Mouse (Mus musculus): ENCODE results near the gene Cryab. TPM values are rescaled to one million over a fixed set of nuclear protein-coding genes. Genes with fewer than 3 reads are reported as not detected.

Gene Cryab
- polyA plus RNA-seq (2011; ENCODE audit: insufficient read depth, insufficient read length, low replicate concordance, missing spikeins), result 6.9 and 10.5 TPM in 2 replicates

DNA sequence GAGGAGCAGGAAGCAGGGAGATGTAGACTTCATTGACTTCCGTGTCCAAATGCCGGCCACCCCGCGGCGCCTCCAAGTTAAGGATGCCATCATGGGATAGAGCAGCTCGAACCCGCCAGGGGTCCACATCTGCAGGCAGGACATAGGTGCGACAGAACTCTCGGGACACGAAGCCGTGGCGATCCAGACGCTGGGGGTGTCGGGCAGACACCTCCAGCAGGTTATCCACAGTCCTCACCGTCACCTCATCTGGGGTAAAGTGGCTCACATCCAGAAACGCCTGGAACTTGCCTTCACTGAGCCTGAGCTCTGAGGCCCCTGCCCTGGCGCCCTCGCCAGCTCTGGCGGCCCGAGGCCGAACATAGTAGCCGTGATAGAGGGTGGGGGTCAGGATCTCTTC is at the start of gene Cryab:
Cryab (plus strand) TSS at position 3 of the 400 bp plus-strand sequence.
- WGBS, result 78% methylated on average over 22 of the region's 22 CpGs
- Histone ChIP-seq H3K4me1 (ENCODE audit: control insufficient read depth, insufficient read depth, low read length) (no peaks in the 10 kb centered on the region), H3K4me3 (replicated peaks; ENCODE audit: control insufficient read depth, low read depth, low read length) (no peak within 1 kb of the TSS), H3K27ac (ENCODE audit: control insufficient read depth, insufficient read depth, low read depth, low read length, poor library complexity) (no peak within 1 kb of the TSS)
- no peak for TF ChIP-seq POLR2A (IDR thresholded peaks at IDR 0.05; ENCODE audit: borderline replicate concordance, control insufficient read depth, low read depth, low read length)
- no peak for TF ChIP-seq CTCF (IDR thresholded peaks at IDR 0.05; ENCODE audit: control insufficient read depth, insufficient read depth, low read length)

DNA sequence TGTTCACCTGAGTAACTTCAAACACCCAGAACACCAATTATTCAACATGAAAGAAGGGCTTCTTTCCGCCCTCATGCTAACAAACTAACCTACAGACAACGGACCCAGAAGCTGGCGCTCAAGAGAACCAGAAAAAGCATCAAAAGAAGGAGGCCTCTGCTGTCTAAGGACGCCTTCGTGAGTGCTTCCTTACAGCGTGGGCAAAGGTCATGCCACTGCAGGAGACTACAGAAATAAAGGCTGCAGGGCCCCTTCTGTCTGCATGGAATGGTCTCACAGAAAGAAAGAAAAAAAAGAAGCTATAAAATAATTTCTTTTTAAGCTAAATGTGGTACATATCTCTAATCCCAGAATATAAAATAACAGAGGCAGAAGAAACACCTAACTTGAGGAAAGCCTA is 46.2 kb upstream of the Cryab start:
- TF ChIP-seq POLR2A (IDR thresholded peaks at IDR 0.05; ENCODE audit: borderline replicate concordance, control insufficient read depth, low read depth, low read length), result no peak
- no peak for TF ChIP-seq CTCF (IDR thresholded peaks at IDR 0.05; ENCODE audit: control insufficient read depth, insufficient read depth, low read length)
- Histone ChIP-seq H3K4me3 (replicated peaks; ENCODE audit: control insufficient read depth, low read depth, low read length) (no peak overlapping the region), H3K27ac (ENCODE audit: control insufficient read depth, insufficient read depth, low read depth, low read length, poor library complexity) (no peak overlapping the region), H3K4me1 (ENCODE audit: control insufficient read depth, insufficient read depth, low read length) (no peaks in the 10 kb centered on the region)
- WGBS, result 76% methylated on average over 6 of the region's 6 CpGs

GRCm38 (mm10) chr9:50709108-50709507 is 42.0 kb upstream of the Cryab start:
- TF ChIP-seq POLR2A (IDR thresholded peaks at IDR 0.05; ENCODE audit: borderline replicate concordance, control insufficient read depth, low read depth, low read length) (no peak), CTCF (IDR thresholded peaks at IDR 0.05; ENCODE audit: control insufficient read depth, insufficient read depth, low read length) (peak; percentile 27; the same call in 1 of the 2 replicates)
- no peak overlapping the region for H3K4me3 ChIP-seq (replicated peaks; ENCODE audit: control insufficient read depth, low read depth, low read length)
- peaks cover 2% of the 10 kb centered on the region for H3K4me1 ChIP-seq (ENCODE audit: control insufficient read depth, insufficient read depth, low read length)
- H3K27ac ChIP-seq (ENCODE audit: control insufficient read depth, insufficient read depth, low read depth, low read length, poor library complexity), result no peak overlapping the region
- 23% methylated on average over 2 of the region's 2 CpGs for WGBS

- Histone ChIP-seq H3K4me1 (ENCODE audit: control insufficient read depth, insufficient read depth, low read length) (peaks cover 2% of the 10 kb centered on the region), H3K27ac (ENCODE audit: control insufficient read depth, insufficient read depth, low read depth, low read length, poor library complexity) (no peak overlapping the region), H3K4me3 (replicated peaks; ENCODE audit: control insufficient read depth, low read depth, low read length) (no peak overlapping the region)
- no peak for TF ChIP-seq POLR2A (IDR thresholded peaks at IDR 0.05; ENCODE audit: borderline replicate concordance, control insufficient read depth, low read depth, low read length)
- no peak for TF ChIP-seq CTCF (IDR thresholded peaks at IDR 0.05; ENCODE audit: control insufficient read depth, insufficient read depth, low read length)
- 31% methylated on average over 4 of the region's 4 CpGs for WGBS
Measured at GRCm38 (mm10) chr9:50711337-50711736, 39.8 kb upstream of the Cryab start.

- Histone ChIP-seq H3K27ac (ENCODE audit: control insufficient read depth, insufficient read depth, low read depth, low read length, poor library complexity) (no peak overlapping the region), H3K4me1 (ENCODE audit: control insufficient read depth, insufficient read depth, low read length) (peaks cover 2% of the 10 kb centered on the region), H3K4me3 (replicated peaks; ENCODE audit: control insufficient read depth, low read depth, low read length) (no peak overlapping the region)
- 39% methylated on average over 4 of the region's 4 CpGs for WGBS
- TF ChIP-seq CTCF (IDR thresholded peaks at IDR 0.05; ENCODE audit: control insufficient read depth, insufficient read depth, low read length) (no peak), POLR2A (IDR thresholded peaks at IDR 0.05; ENCODE audit: borderline replicate concordance, control insufficient read depth, low read depth, low read length) (no peak)
Measured at GRCm38 (mm10) chr9:50714188-50714587, 36.9 kb upstream of the Cryab start.

- H3K4me1 ChIP-seq (ENCODE audit: control insufficient read depth, insufficient read depth, low read length), result no peaks in the 10 kb centered on the region
- TF ChIP-seq POLR2A (IDR thresholded peaks at IDR 0.05; ENCODE audit: borderline replicate concordance, control insufficient read depth, low read depth, low read length) (no peak), CTCF (IDR thresholded peaks at IDR 0.05; ENCODE audit: control insufficient read depth, insufficient read depth, low read length) (no peak)
- H3K27ac ChIP-seq (ENCODE audit: control insufficient read depth, insufficient read depth, low read depth, low read length, poor library complexity), result no peak overlapping the region
- no peak overlapping the region for H3K4me3 ChIP-seq (replicated peaks; ENCODE audit: control insufficient read depth, low read depth, low read length)
- WGBS, result 70% methylated on average over 4 of the region's 4 CpGs
Measured at GRCm38 (mm10) chr9:50718878-50719277, 32.2 kb upstream of the Cryab start.

GRCm38 (mm10) chr9:50721061-50721460 is 30.1 kb upstream of the Cryab start:
- no peak for TF ChIP-seq CTCF (IDR thresholded peaks at IDR 0.05; ENCODE audit: control insufficient read depth, insufficient read depth, low read length)
- TF ChIP-seq POLR2A (IDR thresholded peaks at IDR 0.05; ENCODE audit: borderline replicate concordance, control insufficient read depth, low read depth, low read length), result no peak
- 73% methylated on average over 12 of the region's 12 CpGs for WGBS
- H3K4me3 ChIP-seq (replicated peaks; ENCODE audit: control insufficient read depth, low read depth, low read length), result no peak overlapping the region
- no peaks in the 10 kb centered on the region for H3K4me1 ChIP-seq (ENCODE audit: control insufficient read depth, insufficient read depth, low read length)
- H3K27ac ChIP-seq (ENCODE audit: control insufficient read depth, insufficient read depth, low read depth, low read length, poor library complexity), result no peak overlapping the region

DNA sequence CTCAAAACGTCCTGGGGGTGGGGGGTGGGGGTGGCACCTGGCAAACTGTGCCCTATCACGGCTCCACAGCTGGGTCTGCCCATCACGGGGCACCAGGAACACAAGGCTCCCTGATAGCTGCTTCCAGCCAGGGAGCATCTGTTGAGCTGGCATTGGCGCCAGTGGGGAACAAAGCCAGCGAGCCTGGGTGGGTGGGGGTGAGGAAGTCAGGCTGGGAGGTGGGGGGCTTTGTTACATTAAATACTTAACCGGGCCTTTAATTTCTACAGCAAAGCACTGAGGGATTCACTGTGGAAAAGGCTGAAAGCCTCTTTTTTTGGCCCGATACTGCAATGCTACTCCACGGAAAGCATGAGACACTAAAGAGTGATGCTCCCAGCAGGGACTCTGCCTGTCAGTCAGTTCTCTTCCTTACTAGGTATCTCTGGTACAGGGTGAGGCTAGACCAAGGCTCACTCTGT is 28.6 kb upstream of the Cryab start:
- WGBS, result 57% methylated on average over 8 of the region's 8 CpGs
- no peak for TF ChIP-seq CTCF (IDR thresholded peaks at IDR 0.05; ENCODE audit: control insufficient read depth, insufficient read depth, low read length)
- TF ChIP-seq POLR2A (IDR thresholded peaks at IDR 0.05; ENCODE audit: borderline replicate concordance, control insufficient read depth, low read depth, low read length), result no peak
- no peak overlapping the region for H3K4me3 ChIP-seq (replicated peaks; ENCODE audit: control insufficient read depth, low read depth, low read length)

GRCm38 (mm10) chr9:50723406-50723805 is 27.7 kb upstream of the Cryab start:
- TF ChIP-seq POLR2A (IDR thresholded peaks at IDR 0.05; ENCODE audit: borderline replicate concordance, control insufficient read depth, low read depth, low read length), result no peak
- TF ChIP-seq CTCF (IDR thresholded peaks at IDR 0.05; ENCODE audit: control insufficient read depth, insufficient read depth, low read length), result no peak

More for the DNA sequence above, 28.6 kb upstream of the Cryab start:
- no peak overlapping the region for H3K27ac ChIP-seq (ENCODE audit: control insufficient read depth, insufficient read depth, low read depth, low read length, poor library complexity)
- H3K4me1 ChIP-seq (ENCODE audit: control insufficient read depth, insufficient read depth, low read length), result no peaks in the 10 kb centered on the region

More at GRCm38 (mm10) chr9:50723406-50723805, 27.7 kb upstream of the Cryab start:
- no peak overlapping the region for H3K4me3 ChIP-seq (replicated peaks; ENCODE audit: control insufficient read depth, low read depth, low read length)
- no peak overlapping the region for H3K27ac ChIP-seq (ENCODE audit: control insufficient read depth, insufficient read depth, low read depth, low read length, poor library complexity)
- peaks cover 2% of the 10 kb centered on the region for H3K4me1 ChIP-seq (ENCODE audit: control insufficient read depth, insufficient read depth, low read length)
- 69% methylated on average over 7 of the region's 7 CpGs for WGBS

Measured in bone marrow, adult 2 months (tissue).